Mouse (Mus musculus) bone marrow macrophage, adult 2 months (primary cell): ENCODE results near the gene Kcnip2.

ENCODE experiments used
- CTCF ChIP-seq: IDR thresholded peaks from 2 replicates; pipeline ENCODE4 v1.5.1; 2012; ENCODE audit warnings: low read depth, mild to moderate bottlenecking, low read length, moderate library complexity
- POLR2A ChIP-seq: IDR thresholded peaks from 2 replicates; pipeline ENCODE4 v1.6.1; 2012; ENCODE audit warnings: mild to moderate bottlenecking, low read depth, low read length, borderline replicate concordance

- TF ChIP-seq CTCF = no peak
- TF ChIP-seq POLR2A = no peak
Observed at GRCm38 (mm10) chr19:45837050-45837994, 21.5 kb upstream of the Kcnip2 start.
